Mouse (Mus musculus) stomach, embryonic 14.5 days (tissue): ENCODE results near the gene Gm28557. TPM values are rescaled to one million over a fixed set of nuclear protein-coding genes. Genes with fewer than 3 reads are reported as not detected.
"Not testable (repeated sequence)": the region's sequence is repeated elsewhere in the genome, so short reads cannot be mapped to it uniquely, and the experiment has no call there.

Experiments used
- ATAC-seq: fragments of 200-750 bp; cut with Nextera tagmentation; 2 replicates; pipeline ENCODE4 v1.8.0; 2017; ENCODE audit warnings: low read depth, moderate TSS enrichment; ENCODE audit not compliant: insufficient number of reproducible peaks, insufficient read depth, low FRiP score
- H3K27ac ChIP-seq: fragments of 300-500 bp; sonication (generic); 2 replicates; pipeline ENCODE4 v1.5.1; 2014; ENCODE audit warnings: mild to moderate bottlenecking, low read length, moderate library complexity, mixed read lengths
- H3K27me3 ChIP-seq: fragments of 300-500 bp; sonication (generic); 2 replicates; pipeline ENCODE4 v1.6.1; 2014; ENCODE audit warnings: low read length, control low read depth, mixed read lengths; ENCODE audit not compliant: control insufficient read depth, insufficient read depth
- H3K36me3 ChIP-seq: fragments of 300-500 bp; sonication (generic); 2 replicates; pipeline ENCODE4 v1.6.1; 2014; ENCODE audit warnings: mild to moderate bottlenecking, control low read depth, low read length, moderate library complexity, mixed read lengths; ENCODE audit not compliant: control insufficient read depth, insufficient read depth
- H3K4me1 ChIP-seq: fragments of 300-500 bp; sonication (generic); 2 replicates; pipeline ENCODE4 v1.6.1; 2014; ENCODE audit warnings: low read length, control low read depth, mixed read lengths; ENCODE audit not compliant: control insufficient read depth, insufficient read depth
- H3K4me2 ChIP-seq: fragments of 300-500 bp; sonication (generic); replicated peaks from 2 replicates; pipeline ENCODE4 v1.6.1; 2014; ENCODE audit warnings: low read depth, low read length, control low read depth
- H3K4me3 ChIP-seq: fragments of 300-500 bp; sonication (generic); 2 replicates; pipeline ENCODE4 v1.5.1; 2014; ENCODE audit warnings: low read depth, low read length, control low read depth
- H3K9ac ChIP-seq: fragments of 300-500 bp; sonication (generic); replicated peaks from 2 replicates; pipeline ENCODE4 v1.6.1; 2014; ENCODE audit warnings: low read depth, mild to moderate bottlenecking, control low read depth, low read length, moderate library complexity, mixed read lengths
- H3K9me3 ChIP-seq: fragments of 300-500 bp; sonication (generic); 2 replicates; pipeline ENCODE4 v1.6.1; 2016; ENCODE audit warnings: low read depth, low read length, control low read depth; ENCODE audit not compliant: control insufficient read depth
- WGBS: fragments of 180-500 bp; shearing (Covaris S2); extraction: QIAGEN DNeasy Blood & Tissue Kit; methylation state at CpG from one replicate; pipeline ENCODE4 v1.1.7; 2014; 5-methylcytosine and 5-hydroxymethylcytosine counted together
- polyA plus RNA-seq: library from polyadenylated mRNA; unstranded; fragments of >200 nt; fragmentation: Nextera tagmentation; extraction: Ambion mirVana; gene quantifications from 2 replicates; pipeline ENCODE4 v1.2.1, GENCODE M21; 2014

Gene Gm28557
- 4.1 and 4.5 TPM in 2 replicates for polyA plus RNA-seq

DNA sequence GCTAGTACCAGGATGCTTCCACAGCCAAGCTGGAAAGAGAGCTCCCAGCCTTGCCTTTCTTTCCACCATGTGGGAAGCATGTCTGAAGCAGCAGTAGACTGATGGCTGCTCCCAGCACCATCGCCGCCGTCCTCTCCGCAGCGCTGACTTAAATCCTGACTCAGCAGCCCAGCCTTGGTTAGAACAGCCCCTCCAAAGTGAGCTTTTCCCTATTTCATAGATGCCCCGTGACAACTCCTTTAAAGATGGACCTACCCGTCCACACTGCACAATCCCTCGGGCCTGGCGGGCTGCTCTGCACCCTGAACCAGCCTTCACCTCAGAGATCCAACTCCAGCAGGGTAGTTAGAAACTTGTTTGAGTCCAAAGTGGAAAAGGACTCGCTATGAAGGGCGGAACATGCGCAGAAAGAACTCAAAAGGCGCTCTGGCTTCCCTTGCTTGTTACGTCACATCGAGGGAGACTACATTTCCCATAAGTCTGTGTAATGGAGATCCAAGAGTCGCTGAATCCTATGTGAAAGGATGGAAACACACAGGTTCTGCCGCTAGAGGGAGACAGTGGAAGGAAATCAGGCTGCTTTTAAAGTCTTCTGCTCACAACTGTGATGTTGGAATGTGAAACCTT lies at the start of gene Gm28557:
TSS of gene Gm28557 (minus strand) at position 411 of the 627 bp plus-strand sequence.
- Histone ChIP-seq H3K4me1 (0 out of 2 replicates have a peak, but pooled peaks cover 4% of the 10 kb centered on the region), H3K27ac (peak within 1 kb of the TSS; percentile 58), H3K9ac (peak within 1 kb of the TSS; percentile 60), H3K4me3 (peak within 1 kb of the TSS; percentile 48), H3K9me3 (no peaks in the 10 kb centered on the region), H3K27me3 (no peaks in the 10 kb centered on the region), H3K36me3 (no peaks in the 10 kb centered on the region; the same call in 1 of the 2 replicates), H3K4me2 (peak within 1 kb of the TSS; percentile 52)
- under 1% methylated on average over 17 of the region's 17 CpGs for WGBS
- peak; percentile 97 for ATAC-seq

DNA sequence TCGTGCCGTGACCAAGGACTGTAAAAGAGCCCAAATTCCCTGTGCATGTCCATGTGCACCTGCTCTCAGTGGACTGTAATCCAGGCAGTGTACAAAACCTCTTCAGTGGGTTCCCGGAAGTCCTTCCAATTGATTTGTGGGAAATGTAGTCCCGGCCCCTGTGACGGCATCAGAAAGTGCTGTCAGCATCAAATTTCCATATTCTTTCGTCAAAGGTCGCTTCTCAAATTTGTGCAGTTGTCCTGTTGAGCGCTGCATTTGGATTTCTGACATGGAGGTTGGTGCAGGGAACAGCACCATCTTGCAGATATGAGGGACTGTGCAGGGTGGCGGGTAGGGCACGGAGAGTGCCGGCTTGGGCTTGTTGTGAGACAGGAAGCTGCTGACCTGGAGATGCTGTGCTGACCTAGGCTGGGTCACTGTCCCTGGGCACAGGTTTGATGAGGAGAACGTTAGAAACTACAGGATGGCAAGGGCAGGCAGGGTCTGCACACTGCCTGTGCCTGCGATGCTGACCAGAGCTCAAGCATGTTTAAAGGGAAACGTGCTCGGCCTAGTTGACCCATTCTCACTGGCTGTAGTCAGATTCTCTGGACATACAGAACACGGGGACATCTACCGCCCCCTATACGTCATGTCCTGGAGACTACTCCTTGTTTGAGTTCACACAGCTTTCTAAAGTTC lies 19.8 kb upstream of the Gm28557 start:
- H3K27ac ChIP-seq: no peak overlapping the region
- 2% methylated on average over 18 of the region's 18 CpGs for WGBS
- ATAC-seq: peak; percentile 97

DNA sequence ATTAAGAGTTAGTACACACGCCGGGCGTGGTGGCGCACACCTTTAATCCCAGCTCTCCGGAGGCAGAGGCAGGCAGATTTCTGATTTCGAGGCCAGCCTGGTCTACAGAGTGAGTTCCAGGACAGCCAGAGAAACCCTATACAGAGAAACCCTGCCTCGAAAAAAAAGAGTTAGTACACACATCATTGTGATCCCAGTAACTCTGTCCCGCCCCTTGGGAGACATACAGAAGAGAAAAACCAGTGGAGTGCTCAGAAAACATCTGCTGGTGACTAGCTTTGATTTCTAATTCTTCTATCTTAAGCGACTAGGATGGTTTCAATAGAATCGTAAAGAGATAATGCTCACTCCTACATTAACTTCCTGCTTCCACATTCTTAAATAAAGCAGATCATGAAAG lies 19.1 kb upstream of the Gm28557 start:
- H3K36me3 ChIP-seq, H3K27ac ChIP-seq, H3K9ac ChIP-seq, H3K27me3 ChIP-seq, H3K9me3 ChIP-seq, H3K4me1 ChIP-seq: not testable (repeated sequence)
- WGBS: 76% methylated on average over 10 of the region's 10 CpGs
- ATAC-seq: 0 out of 2 replicates have a peak, but pooled peaks have one; percentile 3
- Histone ChIP-seq H3K4me2 (peak overlapping the region; percentile 54; the same call in 1 of the 2 replicates), H3K4me3 (peak overlapping the region; percentile 67)

More for the DNA sequence above, 19.8 kb upstream of the Gm28557 start:
- Histone ChIP-seq H3K4me3 (peak overlapping the region; percentile 67), H3K9ac (peak overlapping the region; percentile 43), H3K9me3 (no peaks in the 10 kb centered on the region), H3K4me1 (no peaks in the 10 kb centered on the region), H3K27me3 (no peaks in the 10 kb centered on the region), H3K4me2 (peak overlapping the region; percentile 54), H3K36me3 (no peaks in the 10 kb centered on the region)

DNA sequence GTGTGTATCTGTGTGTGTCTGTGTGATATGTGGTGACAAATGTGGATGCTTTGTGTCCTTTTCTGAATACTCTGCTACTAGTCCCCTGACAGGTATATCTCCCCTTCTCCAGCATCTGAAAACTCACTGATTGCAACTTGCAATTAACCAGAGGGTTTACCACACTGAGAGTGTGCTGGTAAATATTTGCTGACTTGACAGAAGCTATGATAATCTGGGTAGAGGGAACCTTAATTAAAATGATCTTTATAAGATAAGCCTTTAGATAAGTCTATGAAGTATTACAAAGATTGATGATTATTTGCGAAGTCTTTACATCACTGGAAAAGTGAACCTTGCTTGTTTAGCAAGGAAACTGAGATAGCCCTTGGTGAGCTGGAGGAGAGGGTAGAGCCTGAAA lies 16.1 kb upstream of the Gm28557 start:
- WGBS: 79% methylated on average over 1 of the region's 1 CpGs
- no peak for ATAC-seq

DNA sequence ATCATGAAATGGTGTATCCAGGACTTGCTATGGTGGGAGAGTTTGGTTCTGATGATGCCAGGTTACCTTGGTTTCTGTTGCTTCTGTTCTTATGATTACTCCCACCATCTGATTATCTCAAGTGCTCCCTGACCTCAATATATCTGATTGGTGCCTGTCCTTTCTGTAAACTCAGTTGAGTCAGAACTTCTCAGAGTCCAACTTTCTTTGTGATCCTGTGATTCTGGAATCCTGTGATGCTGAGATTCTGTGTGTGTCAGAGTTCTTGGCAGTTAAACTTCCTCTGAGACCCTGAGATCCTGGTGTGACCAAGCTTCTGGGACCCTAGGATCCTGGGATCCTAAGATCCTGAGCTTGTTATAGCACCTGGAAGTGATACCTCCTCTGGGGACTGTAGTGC lies 13.0 kb upstream of the Gm28557 start, which contains the start of gene Zfp759:
TSS of gene Zfp759 (plus strand) at position 301 of the 400 bp plus-strand sequence.
- H3K4me2 ChIP-seq, H3K4me3 ChIP-seq, H3K9ac ChIP-seq, H3K27me3 ChIP-seq, ATAC-seq, H3K36me3 ChIP-seq, H3K9me3 ChIP-seq, H3K4me1 ChIP-seq, H3K27ac ChIP-seq: not testable (repeated sequence)

More for the DNA sequence above, 16.1 kb upstream of the Gm28557 start:
- Histone ChIP-seq H3K4me2 (no peak overlapping the region), H3K9me3 (no peaks in the 10 kb centered on the region), H3K4me3 (no peak overlapping the region), H3K27ac (no peak overlapping the region), H3K9ac (no peak overlapping the region), H3K36me3 (no peaks in the 10 kb centered on the region), H3K27me3 (no peaks in the 10 kb centered on the region), H3K4me1 (no peaks in the 10 kb centered on the region)

DNA sequence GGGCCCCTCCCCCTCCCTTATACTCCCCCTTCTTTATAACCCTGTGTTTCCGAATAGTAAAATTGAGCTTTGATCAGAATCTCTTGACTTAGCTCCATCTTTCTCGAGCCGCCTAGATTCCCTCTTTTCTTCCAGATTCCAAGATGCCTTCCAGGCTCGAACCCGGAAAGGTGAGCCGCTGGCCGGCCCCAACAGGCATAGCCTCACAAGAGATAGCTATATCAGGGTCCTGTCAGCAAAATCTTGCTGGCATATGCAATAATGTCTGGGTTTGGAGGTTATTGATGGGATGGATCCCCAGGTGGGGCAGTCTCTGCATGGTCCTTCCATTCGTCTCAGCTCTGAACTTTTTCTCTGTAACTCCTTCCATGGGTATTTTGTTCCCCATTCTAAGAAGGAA lies 7.8 kb upstream of the Gm28557 start, which contains the start of gene Rslcan18:
TSS of gene Rslcan18 (minus strand) at position 101 of the 400 bp plus-strand sequence.
- H3K9ac ChIP-seq, H3K4me3 ChIP-seq, H3K9me3 ChIP-seq, H3K4me2 ChIP-seq, H3K4me1 ChIP-seq, H3K27ac ChIP-seq, H3K27me3 ChIP-seq, H3K36me3 ChIP-seq, ATAC-seq: not testable (repeated sequence)
- 90% methylated on average over 8 of the region's 8 CpGs for WGBS

DNA sequence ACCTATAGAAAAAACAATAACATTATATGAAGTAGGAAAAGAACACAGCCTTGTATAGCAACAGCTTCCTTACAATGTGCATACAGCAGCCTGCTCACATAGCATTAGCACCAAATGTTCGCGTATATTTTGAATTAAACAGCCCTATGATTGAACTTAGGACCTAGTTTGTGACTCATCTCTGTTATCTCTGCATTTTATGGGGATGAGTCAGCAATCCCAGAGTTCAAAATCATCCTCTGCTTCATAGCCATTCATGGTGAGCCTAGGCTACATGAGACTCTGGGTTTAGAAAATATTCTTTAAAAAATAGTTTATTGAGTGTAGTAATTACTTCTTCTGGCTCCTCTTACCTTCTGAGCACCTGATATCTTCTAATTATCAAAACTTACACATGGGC lies 4.9 kb upstream of the Gm28557 start:
- Histone ChIP-seq H3K4me3 (no peak overlapping the region), H3K9me3 (no peaks in the 10 kb centered on the region), H3K27ac (no peak overlapping the region), H3K4me2 (no peak overlapping the region), H3K27me3 (no peaks in the 10 kb centered on the region), H3K9ac (no peak overlapping the region), H3K36me3 (no peaks in the 10 kb centered on the region), H3K4me1 (no peaks in the 10 kb centered on the region)
- ATAC-seq: no peak
- 95% methylated on average over 2 of the region's 2 CpGs for WGBS

DNA sequence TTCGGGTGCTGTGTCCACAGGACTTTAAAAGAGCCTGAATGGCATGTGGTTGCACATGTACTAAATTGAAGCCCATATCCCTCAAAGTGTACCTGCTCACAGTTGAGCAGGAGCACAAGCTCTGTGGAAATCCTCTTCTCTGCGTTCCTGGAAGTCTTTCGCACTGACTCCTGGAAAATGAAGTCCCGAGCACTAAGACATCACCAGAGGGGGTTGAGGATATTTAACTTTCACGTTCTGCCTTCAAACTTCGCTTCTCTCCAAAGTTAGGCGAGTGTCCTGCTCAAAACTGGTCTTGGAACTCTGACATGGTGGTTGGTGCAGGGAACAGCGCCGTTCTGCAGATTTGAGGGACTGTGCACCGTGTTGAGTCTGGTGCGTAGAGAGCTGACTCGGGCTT lies 3.7 kb upstream of the Gm28557 start:
- no peak overlapping the region for H3K27ac ChIP-seq
- no peaks in the 10 kb centered on the region for H3K36me3 ChIP-seq
- H3K9me3 ChIP-seq: no peaks in the 10 kb centered on the region
- H3K9ac ChIP-seq: no peak overlapping the region
- no peak for ATAC-seq
- H3K4me1 ChIP-seq: 0 out of 2 replicates have a peak, but pooled peaks cover 4% of the 10 kb centered on the region
- H3K27me3 ChIP-seq: no peaks in the 10 kb centered on the region
- no peak overlapping the region for H3K4me2 ChIP-seq
- WGBS: 77% methylated on average over 12 of the region's 12 CpGs
- H3K4me3 ChIP-seq: no peak overlapping the region
